Mouse (Mus musculus) lung, embryonic 14.5 days (tissue): Measurements from ENCODE around the gene Thrap3. TPM values are rescaled to one million over a fixed set of nuclear protein-coding genes. Genes with fewer than 3 reads are reported as not detected.

Source experiments
- ATAC-seq: fragments of 200-750 bp; cut with Nextera tagmentation; 2 replicates; pipeline ENCODE4 v1.8.0; 2017; ENCODE audit warnings: mild to moderate bottlenecking, moderate TSS enrichment, moderate library complexity; ENCODE audit not compliant: insufficient read depth
- DNase-seq: peaks from one replicate; pipeline ENCODE4 v3.0.0-alpha.2; 2015
- H3K27ac ChIP-seq: fragments of 300-500 bp; sonication (generic); 2 replicates; pipeline ENCODE4 v1.5.1; 2014; ENCODE audit warnings: low read depth, mild to moderate bottlenecking, moderate library complexity
- H3K27me3 ChIP-seq: fragments of 300-500 bp; sonication (generic); 2 replicates; pipeline ENCODE4 v1.6.1; 2014; ENCODE audit warnings: low read length, control low read depth; ENCODE audit not compliant: insufficient read depth
- H3K36me3 ChIP-seq: fragments of 300-500 bp; sonication (generic); 2 replicates; pipeline ENCODE4 v1.6.1; 2014; ENCODE audit warnings: control low read depth; ENCODE audit not compliant: insufficient read depth
- H3K4me1 ChIP-seq: fragments of 300-500 bp; sonication (generic); 2 replicates; pipeline ENCODE4 v1.6.1; 2014; ENCODE audit warnings: antibody characterized with exemption, control low read depth; ENCODE audit not compliant: insufficient read depth
- H3K4me2 ChIP-seq: fragments of 300-500 bp; sonication (generic); 2 replicates; pipeline ENCODE4 v1.6.1; 2014; ENCODE audit warnings: mild to moderate bottlenecking
- H3K4me3 ChIP-seq: fragments of 300-500 bp; sonication (generic); 2 replicates; pipeline ENCODE4 v1.5.1; 2014; ENCODE audit warnings: low read depth, low read length
- H3K9ac ChIP-seq: fragments of 300-500 bp; sonication (generic); 2 replicates; pipeline ENCODE4 v1.6.1; 2014
- H3K9me3 ChIP-seq: fragments of 300-500 bp; sonication (generic); 2 replicates; pipeline ENCODE4 v1.6.1; 2016; ENCODE audit warnings: low read depth, low read length, control low read depth
- CTCF ChIP-seq: IDR thresholded peaks from 2 replicates; pipeline ENCODE4 v1.5.1; 2016; ENCODE audit warnings: antibody characterized with exemption, low read depth
- WGBS: fragments of 180-500 bp; shearing (Covaris S2); extraction: QIAGEN DNeasy Blood & Tissue Kit; methylation state at CpG from one replicate; pipeline ENCODE4 v1.1.7; 2014; 5-methylcytosine and 5-hydroxymethylcytosine counted together
- polyA plus RNA-seq: library from polyadenylated mRNA; unstranded; fragments of >200 nt; fragmentation: Nextera tagmentation; extraction: Ambion mirVana; gene quantifications from 2 replicates; pipeline ENCODE4 v1.2.1, GENCODE M21; 2014

The Thrap3 gene
- polyA plus RNA-seq: 262 and 268 TPM in 2 replicates

DNA sequence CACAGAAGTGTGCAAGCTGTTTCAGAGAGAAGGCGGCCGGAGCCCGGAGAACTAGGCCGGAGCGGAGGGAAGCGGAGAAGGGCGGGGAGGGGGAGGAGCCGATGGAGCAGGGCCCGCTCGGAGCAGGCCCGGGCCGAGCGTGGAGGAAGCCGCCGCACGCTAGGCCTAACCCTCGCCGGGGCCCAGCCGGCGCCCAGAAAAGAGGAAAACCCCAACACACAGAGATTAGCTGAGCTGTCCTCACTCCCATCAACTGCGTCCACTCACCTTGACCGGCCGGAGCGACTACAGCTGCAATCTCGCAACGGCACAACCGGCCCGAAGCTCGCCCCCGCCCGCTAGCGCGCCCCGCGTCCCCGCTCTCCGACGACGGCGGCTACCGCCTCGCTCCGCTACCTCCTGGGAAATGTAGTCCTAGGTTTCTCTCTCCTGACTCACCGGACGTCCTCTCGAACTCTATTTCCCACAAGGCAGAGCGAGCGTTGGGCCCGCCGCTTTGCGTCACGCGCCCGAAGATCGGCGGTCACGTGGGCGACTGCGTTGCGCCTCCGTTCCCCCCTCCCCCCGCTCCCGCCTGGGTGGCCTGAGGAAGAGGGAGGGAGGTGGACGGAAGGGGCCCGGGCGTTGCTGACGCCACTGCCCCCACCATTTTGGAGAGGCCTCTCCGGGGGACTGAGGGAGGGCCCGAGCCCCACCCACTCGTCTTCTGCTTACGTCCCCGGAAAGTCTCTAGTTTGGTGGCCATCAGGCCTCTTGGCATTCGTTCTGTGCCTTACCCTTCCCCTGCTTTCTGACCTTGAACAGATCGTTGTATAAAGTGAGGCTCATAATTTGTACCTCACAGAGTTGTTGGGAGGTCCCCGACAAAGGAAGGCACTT is at the start of gene Thrap3:
Thrap3 (minus strand) TSS at position 458 of the 879 bp plus-strand sequence.
- H3K27me3 ChIP-seq: no peaks in the 10 kb centered on the region
- ATAC-seq: peak; percentile 99
- H3K4me1 ChIP-seq: peaks cover 14% of the 10 kb centered on the region
- no peaks in the 10 kb centered on the region for H3K9me3 ChIP-seq
- TF ChIP-seq CTCF: no peak
- peak within 1 kb of the TSS; percentile 69 for H3K4me3 ChIP-seq
- peak within 1 kb of the TSS; percentile 98 for H3K27ac ChIP-seq
- peak; percentile 99 for DNase-seq
- peak within 1 kb of the TSS; percentile 86 for H3K4me2 ChIP-seq
- peaks cover 18% of the 10 kb centered on the region for H3K36me3 ChIP-seq
- under 1% methylated on average over 75 of the region's 75 CpGs for WGBS
- peak within 1 kb of the TSS; percentile 84 for H3K9ac ChIP-seq

DNA sequence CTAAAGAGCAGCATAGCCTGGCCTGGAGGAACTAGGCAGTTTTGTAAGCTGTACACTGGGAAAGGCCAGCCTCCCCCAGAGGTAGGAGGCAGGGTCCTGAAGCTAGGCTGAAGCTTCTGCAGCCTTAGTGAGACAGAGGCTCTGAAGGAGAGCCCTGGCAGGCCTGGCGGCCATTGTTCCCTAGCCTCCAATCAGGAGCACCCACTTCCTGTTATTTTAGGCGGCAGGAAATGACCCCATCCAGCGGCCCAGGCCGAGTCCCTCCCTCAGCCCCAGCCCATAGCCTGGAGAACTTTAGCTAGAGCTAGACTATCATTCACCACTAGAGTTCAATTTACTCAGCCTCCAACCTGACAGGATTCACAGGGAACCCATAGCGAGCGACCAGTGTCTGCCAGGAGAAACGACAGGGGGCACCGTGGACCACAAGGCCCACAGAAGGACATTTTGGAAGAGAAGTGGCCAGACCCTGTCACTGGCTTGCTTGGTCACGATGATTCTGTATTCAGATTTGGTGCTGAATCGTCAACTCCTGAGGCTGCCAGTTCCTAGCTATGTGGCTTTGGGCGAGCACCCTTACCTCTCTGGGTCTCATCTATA is 49.2 kb upstream of the Thrap3 start:
- Histone ChIP-seq H3K4me1 (peaks cover 14% of the 10 kb centered on the region), H3K36me3 (peaks cover 12% of the 10 kb centered on the region; the same call in 1 of the 2 replicates), H3K27me3 (no peaks in the 10 kb centered on the region), H3K4me3 (no peak overlapping the region), H3K4me2 (peak overlapping the region; percentile 29; the same call in 1 of the 2 replicates), H3K9ac (no peak overlapping the region), H3K9me3 (no peaks in the 10 kb centered on the region), H3K27ac (peak overlapping the region; percentile 47; the same call in 1 of the 2 replicates)
- DNase-seq: peak; percentile 66
- no peak for TF ChIP-seq CTCF
- 58% methylated on average over 11 of the region's 11 CpGs for WGBS
- ATAC-seq: no peak

DNA sequence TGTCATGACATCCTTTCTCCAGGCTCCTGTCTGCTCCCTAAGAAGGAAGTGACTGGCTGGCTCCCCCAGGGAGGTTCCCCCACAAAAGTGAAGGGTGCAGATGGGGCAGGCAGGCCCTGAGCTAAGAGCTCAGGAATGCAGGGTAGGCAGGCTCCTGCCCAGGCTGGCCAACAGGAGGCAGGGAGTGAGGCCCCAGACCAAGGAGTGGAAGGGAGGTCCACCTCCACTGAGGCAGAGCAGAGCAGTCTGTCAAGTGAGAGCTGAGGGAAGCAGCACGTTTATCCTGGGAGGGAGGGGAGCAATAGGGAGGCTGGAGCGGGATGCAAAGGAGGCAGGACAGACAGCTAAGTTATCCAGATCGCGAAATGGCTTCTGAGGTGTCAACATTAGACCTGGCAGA is 48.1 kb upstream of the Thrap3 start:
- H3K4me2 ChIP-seq: no peak overlapping the region
- no peaks in the 10 kb centered on the region for H3K9me3 ChIP-seq
- H3K9ac ChIP-seq: no peak overlapping the region
- DNase-seq: no peak
- no peak overlapping the region for H3K4me3 ChIP-seq
- peaks cover 14% of the 10 kb centered on the region for H3K4me1 ChIP-seq
- TF ChIP-seq CTCF: no peak
- no peak overlapping the region; the same call in 1 of the 2 replicates for H3K27ac ChIP-seq
- H3K27me3 ChIP-seq: no peaks in the 10 kb centered on the region
- WGBS: 35% methylated on average over 4 of the region's 4 CpGs
- no peak for ATAC-seq
- H3K36me3 ChIP-seq: peaks cover 18% of the 10 kb centered on the region; the same call in 1 of the 2 replicates

DNA sequence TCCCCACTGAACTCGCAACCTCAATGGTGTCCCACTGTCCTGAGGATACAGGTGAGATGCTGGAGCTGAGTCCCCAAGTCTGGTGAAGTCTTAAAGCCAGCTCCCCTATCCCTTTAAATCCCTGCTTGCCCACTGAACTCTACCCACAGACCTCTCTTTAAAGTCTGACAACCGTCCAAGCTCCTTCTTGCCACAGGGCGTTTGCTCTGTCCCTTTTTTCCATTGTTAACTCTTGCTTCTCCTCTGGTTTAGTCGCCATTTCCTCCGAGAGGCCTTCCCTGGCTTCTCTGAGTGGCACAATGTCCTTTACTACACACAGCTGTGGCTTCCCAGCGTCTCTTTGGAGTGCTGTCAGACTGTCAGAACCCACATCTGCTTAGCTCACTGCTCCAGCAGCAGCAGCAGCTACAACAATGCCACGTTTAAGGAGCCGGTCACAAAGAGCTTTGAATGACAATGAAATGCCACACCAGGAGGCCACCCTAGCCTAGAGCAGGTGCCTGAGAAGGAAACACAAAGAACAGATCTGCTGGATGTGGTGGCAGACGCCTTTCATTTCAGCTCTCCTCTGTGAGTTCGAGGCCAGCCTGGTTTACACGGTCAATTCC is 45.8 kb upstream of the Thrap3 start:
- no peak overlapping the region for H3K27ac ChIP-seq
- peaks cover 9% of the 10 kb centered on the region for H3K4me1 ChIP-seq
- no peak overlapping the region for H3K4me2 ChIP-seq
- DNase-seq (no peak), ATAC-seq (no peak)
- H3K9me3 ChIP-seq: no peaks in the 10 kb centered on the region
- H3K4me3 ChIP-seq: no peak overlapping the region
- WGBS: 34% methylated on average over 11 of the region's 11 CpGs
- no peaks in the 10 kb centered on the region for H3K27me3 ChIP-seq
- TF ChIP-seq CTCF: no peak
- H3K9ac ChIP-seq: no peak overlapping the region
- peaks cover 30% of the 10 kb centered on the region for H3K36me3 ChIP-seq

DNA sequence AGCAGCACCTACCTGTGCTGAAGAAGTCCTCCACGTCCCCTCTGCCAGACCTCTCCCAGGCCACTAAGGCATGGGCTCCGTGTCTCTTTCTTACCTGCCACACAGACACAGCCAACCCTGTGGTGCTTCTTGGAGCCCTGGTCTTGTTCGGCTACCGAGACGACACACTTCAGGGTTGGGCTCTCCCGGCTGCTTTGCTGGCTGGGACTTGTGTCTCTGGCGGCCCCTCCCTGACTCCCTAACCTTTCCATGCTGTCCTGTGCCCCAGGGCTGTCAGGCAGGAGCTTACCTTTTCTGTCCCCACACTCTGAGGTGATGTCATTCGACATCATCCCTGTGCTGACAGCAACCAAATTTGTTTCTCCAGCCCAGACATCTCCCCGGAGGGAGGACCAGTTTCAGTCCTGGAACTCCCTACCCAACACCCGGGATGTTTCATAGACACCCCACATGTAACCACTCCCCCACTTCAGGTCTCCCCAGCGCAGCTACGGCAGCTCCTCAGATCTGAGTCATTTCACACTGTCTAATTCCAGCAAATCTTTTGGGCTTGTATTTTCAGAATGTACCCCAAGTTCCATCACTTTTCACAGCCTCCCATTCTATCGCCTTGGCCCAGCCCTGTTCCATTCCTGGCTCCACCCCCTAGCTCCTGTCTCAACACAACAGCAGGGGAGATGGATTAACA is 43.8 kb upstream of the Thrap3 start:
- no peak for TF ChIP-seq CTCF
- WGBS: 72% methylated on average over 13 of the region's 13 CpGs
- DNase-seq: no peak
- no peaks in the 10 kb centered on the region for H3K27me3 ChIP-seq
- no peak overlapping the region for H3K27ac ChIP-seq
- H3K4me3 ChIP-seq: no peak overlapping the region
- no peak overlapping the region for H3K9ac ChIP-seq
- peaks cover 5% of the 10 kb centered on the region; the same call in 1 of the 2 replicates for H3K4me1 ChIP-seq
- H3K36me3 ChIP-seq: peaks cover 42% of the 10 kb centered on the region
- H3K4me2 ChIP-seq: no peak overlapping the region
- H3K9me3 ChIP-seq: no peaks in the 10 kb centered on the region
- no peak for ATAC-seq

DNA sequence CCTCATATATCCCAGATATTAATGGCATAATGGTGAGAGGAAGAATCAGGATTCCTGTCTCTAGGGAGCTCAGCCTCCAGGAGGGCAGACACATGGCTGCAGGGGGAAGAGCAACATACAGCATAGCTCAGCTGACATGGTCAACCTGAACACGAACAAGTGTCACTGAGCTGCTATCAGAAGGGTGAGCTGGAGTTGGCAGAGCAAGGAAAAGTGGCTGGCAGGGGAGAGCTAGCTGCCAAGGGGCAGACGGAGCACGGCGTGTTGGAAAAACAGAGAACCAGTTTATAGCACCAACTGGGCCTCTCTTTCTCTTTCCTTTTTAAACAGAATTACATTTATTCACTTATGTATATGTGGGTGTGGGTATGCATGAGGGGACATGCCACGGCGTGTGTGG is 40.0 kb upstream of the Thrap3 start:
- H3K9ac ChIP-seq: no peak overlapping the region
- DNase-seq (no peak), ATAC-seq (no peak)
- no peaks in the 10 kb centered on the region for H3K4me1 ChIP-seq
- H3K36me3 ChIP-seq: peaks cover 71% of the 10 kb centered on the region
- no peak for TF ChIP-seq CTCF
- H3K27me3 ChIP-seq: no peaks in the 10 kb centered on the region
- no peak overlapping the region for H3K4me3 ChIP-seq
- H3K9me3 ChIP-seq: no peaks in the 10 kb centered on the region
- WGBS: 86% methylated on average over 6 of the region's 6 CpGs
- H3K27ac ChIP-seq: no peak overlapping the region
- no peak overlapping the region for H3K4me2 ChIP-seq
